Mouse (Mus musculus): Measurements from ENCODE around the gene Stim2. TPM values are rescaled to one million over a fixed set of nuclear protein-coding genes. Genes with fewer than 3 reads are reported as not detected.

The Stim2 gene
- polyA plus RNA-seq, 1 experiment from 2014 or later, result 19.6 TPM

GRCm38 (mm10) chr5:54019546-54019945 is 21.2 kb downstream of the Stim2 start:
- H3K27ac ChIP-seq, result peak overlapping the region; percentile 32; the same call in 1 of the 2 replicates
- no peak overlapping the region for H3K4me2 ChIP-seq

GRCm38 (mm10) chr5:54024610-54025009 is 26.3 kb downstream of the Stim2 start:
- H3K4me2 ChIP-seq, result no peak overlapping the region
- no peak overlapping the region for H3K4me3 ChIP-seq (replicated peaks)
- H3K27me3 ChIP-seq, result no peaks in the 10 kb centered on the region
- WGBS, result 63% methylated on average over 3 of the region's 3 CpGs
- H3K27ac ChIP-seq, result no peak overlapping the region
- no peak overlapping the region for H3K9ac ChIP-seq
- H3K9me3 ChIP-seq (replicated peaks), result no peaks in the 10 kb centered on the region
- H3K4me1 ChIP-seq, result peaks cover 3% of the 10 kb centered on the region
- ATAC-seq (replicated peaks; ENCODE audit: low FRiP score), result no peak
- H3K36me3 ChIP-seq, result no peaks in the 10 kb centered on the region

More at GRCm38 (mm10) chr5:54019546-54019945, 21.2 kb downstream of the Stim2 start:
- WGBS, result 37% methylated on average over 4 of the region's 4 CpGs
- Histone ChIP-seq H3K9me3 (replicated peaks) (no peaks in the 10 kb centered on the region), H3K27me3 (no peaks in the 10 kb centered on the region), H3K4me3 (replicated peaks) (no peak overlapping the region), H3K9ac (no peak overlapping the region), H3K4me1 (peaks cover 10% of the 10 kb centered on the region), H3K36me3 (no peaks in the 10 kb centered on the region)
- ATAC-seq (replicated peaks; ENCODE audit: low FRiP score), result no peak

GRCm38 (mm10) chr5:54025630-54026029 is 27.3 kb downstream of the Stim2 start:
- Histone ChIP-seq H3K27me3 (no peaks in the 10 kb centered on the region), H3K27ac (no peak overlapping the region), H3K4me2 (no peak overlapping the region), H3K9ac (no peak overlapping the region), H3K4me3 (replicated peaks) (no peak overlapping the region), H3K4me1 (no peaks in the 10 kb centered on the region), H3K36me3 (no peaks in the 10 kb centered on the region), H3K9me3 (replicated peaks) (no peaks in the 10 kb centered on the region)
- WGBS, result 99% methylated on average over 2 of the region's 2 CpGs
- no peak for ATAC-seq (replicated peaks; ENCODE audit: low FRiP score)

- Histone ChIP-seq H3K36me3 (no peaks in the 10 kb centered on the region), H3K9ac (no peak overlapping the region), H3K4me1 (peaks cover 10% of the 10 kb centered on the region), H3K27ac (no peak overlapping the region), H3K4me2 (no peak overlapping the region), H3K9me3 (replicated peaks) (no peaks in the 10 kb centered on the region), H3K4me3 (replicated peaks) (no peak overlapping the region), H3K27me3 (no peaks in the 10 kb centered on the region)
- no peak for ATAC-seq (replicated peaks; ENCODE audit: low FRiP score)
- 83% methylated on average over 5 of the region's 5 CpGs for WGBS
These were observed 34.9 kb downstream of the Stim2 start for GRCm38 (mm10) chr5:54033217-54033616.

- H3K9ac ChIP-seq, result no peak overlapping the region
- no peaks in the 10 kb centered on the region for H3K9me3 ChIP-seq (replicated peaks)
- no peak overlapping the region for H3K4me3 ChIP-seq (replicated peaks)
- peaks cover 13% of the 10 kb centered on the region for H3K4me1 ChIP-seq
- H3K36me3 ChIP-seq, result no peaks in the 10 kb centered on the region
- H3K27ac ChIP-seq, result 0 out of 2 replicates have a peak overlapping the region, but pooled peaks have one; percentile 45
- no peak overlapping the region for H3K4me2 ChIP-seq
- no peaks in the 10 kb centered on the region for H3K27me3 ChIP-seq
- WGBS, result 47% methylated on average over 1 of the region's 1 CpGs
- no peak for ATAC-seq (replicated peaks; ENCODE audit: low FRiP score)
These were observed 36.4 kb downstream of the Stim2 start for GRCm38 (mm10) chr5:54034680-54035079.

- H3K9me3 ChIP-seq (replicated peaks), result no peaks in the 10 kb centered on the region
- H3K36me3 ChIP-seq, result no peaks in the 10 kb centered on the region
- H3K4me2 ChIP-seq, result no peak overlapping the region
- peaks cover 27% of the 10 kb centered on the region for H3K4me1 ChIP-seq
- H3K4me3 ChIP-seq (replicated peaks), result no peak overlapping the region
- WGBS, result 54% methylated on average over 4 of the region's 4 CpGs
- no peak overlapping the region for H3K27ac ChIP-seq
- H3K9ac ChIP-seq, result no peak overlapping the region
- no peaks in the 10 kb centered on the region for H3K27me3 ChIP-seq
- ATAC-seq (replicated peaks; ENCODE audit: low FRiP score), result no peak
These were observed 40.3 kb downstream of the Stim2 start for GRCm38 (mm10) chr5:54038615-54039014.

- 76% methylated on average over 8 of the region's 8 CpGs for WGBS
- Histone ChIP-seq H3K4me1 (peaks cover 22% of the 10 kb centered on the region), H3K9me3 (replicated peaks) (no peaks in the 10 kb centered on the region), H3K9ac (no peak overlapping the region), H3K4me2 (no peak overlapping the region), H3K36me3 (no peaks in the 10 kb centered on the region), H3K27ac (no peak overlapping the region), H3K4me3 (replicated peaks) (no peak overlapping the region), H3K27me3 (no peaks in the 10 kb centered on the region)
- ATAC-seq (replicated peaks; ENCODE audit: low FRiP score), result no peak
These were observed 42.2 kb downstream of the Stim2 start for GRCm38 (mm10) chr5:54040527-54040926.

- no peak overlapping the region for H3K4me3 ChIP-seq (replicated peaks)
- no peaks in the 10 kb centered on the region for H3K27me3 ChIP-seq
- no peaks in the 10 kb centered on the region for H3K36me3 ChIP-seq
- no peak overlapping the region for H3K4me2 ChIP-seq
- H3K4me1 ChIP-seq, result peaks cover 24% of the 10 kb centered on the region
- no peak overlapping the region for H3K27ac ChIP-seq
- no peaks in the 10 kb centered on the region for H3K9me3 ChIP-seq (replicated peaks)
- no peak overlapping the region for H3K9ac ChIP-seq
- peak; percentile 78 for ATAC-seq (replicated peaks; ENCODE audit: low FRiP score)
- 65% methylated on average over 7 of the region's 7 CpGs for WGBS
These were observed 43.7 kb downstream of the Stim2 start for GRCm38 (mm10) chr5:54042013-54042412.

GRCm38 (mm10) chr5:54045523-54045922 is 47.2 kb downstream of the Stim2 start:
- Histone ChIP-seq H3K9ac (no peak overlapping the region), H3K4me1 (peaks cover 26% of the 10 kb centered on the region), H3K27ac (no peak overlapping the region), H3K4me3 (replicated peaks) (no peak overlapping the region), H3K4me2 (no peak overlapping the region), H3K36me3 (no peaks in the 10 kb centered on the region), H3K27me3 (no peaks in the 10 kb centered on the region), H3K9me3 (replicated peaks) (no peaks in the 10 kb centered on the region)
- WGBS, result 64% methylated on average over 3 of the region's 3 CpGs
- no peak for ATAC-seq (replicated peaks; ENCODE audit: low FRiP score)

- H3K9me3 ChIP-seq (replicated peaks), result no peaks in the 10 kb centered on the region
- no peak overlapping the region for H3K27ac ChIP-seq
- H3K4me1 ChIP-seq, result peaks cover 28% of the 10 kb centered on the region
- no peak overlapping the region for H3K4me3 ChIP-seq (replicated peaks)
- no peaks in the 10 kb centered on the region for H3K27me3 ChIP-seq
- 48% methylated on average over 1 of the region's 1 CpGs for WGBS
- H3K36me3 ChIP-seq, result no peaks in the 10 kb centered on the region
- H3K9ac ChIP-seq, result no peak overlapping the region
- ATAC-seq (replicated peaks; ENCODE audit: low FRiP score), result no peak
- no peak overlapping the region for H3K4me2 ChIP-seq
These were observed 48.1 kb downstream of the Stim2 start for GRCm38 (mm10) chr5:54046432-54046831.

GRCm38 (mm10) chr5:54049145-54049733 is 50.9 kb downstream of the Stim2 start:
- H3K4me2 ChIP-seq, result no peak overlapping the region
- H3K9me3 ChIP-seq (replicated peaks), result no peaks in the 10 kb centered on the region
- no peak overlapping the region for H3K4me3 ChIP-seq (replicated peaks)
- WGBS, result 37% methylated on average over 4 of the region's 4 CpGs
- H3K9ac ChIP-seq, result no peak overlapping the region
- peaks cover 18% of the 10 kb centered on the region for H3K4me1 ChIP-seq
- no peaks in the 10 kb centered on the region for H3K27me3 ChIP-seq
- H3K36me3 ChIP-seq, result no peaks in the 10 kb centered on the region
- peak overlapping the region; percentile 29; the same call in 1 of the 2 replicates for H3K27ac ChIP-seq
- peak; percentile 71 for ATAC-seq (replicated peaks; ENCODE audit: low FRiP score)

- no peak overlapping the region for H3K27ac ChIP-seq
- ATAC-seq (replicated peaks; ENCODE audit: low FRiP score), result no peak
- 46% methylated on average over 5 of the region's 5 CpGs for WGBS
- H3K27me3 ChIP-seq, result no peaks in the 10 kb centered on the region
- H3K9ac ChIP-seq, result no peak overlapping the region
- peaks cover 2% of the 10 kb centered on the region; the same call in 1 of the 2 replicates for H3K36me3 ChIP-seq
- no peak overlapping the region for H3K4me2 ChIP-seq
- no peak overlapping the region for H3K4me3 ChIP-seq (replicated peaks)
- peaks cover 18% of the 10 kb centered on the region for H3K4me1 ChIP-seq
- H3K9me3 ChIP-seq (replicated peaks), result no peaks in the 10 kb centered on the region
These were observed 51.6 kb downstream of the Stim2 start for GRCm38 (mm10) chr5:54049940-54050339.

GRCm38 (mm10) chr5:54051056-54051455 is 52.8 kb downstream of the Stim2 start:
- Histone ChIP-seq H3K9ac (no peak overlapping the region), H3K4me1 (peaks cover 18% of the 10 kb centered on the region), H3K27me3 (no peaks in the 10 kb centered on the region), H3K9me3 (replicated peaks) (no peaks in the 10 kb centered on the region), H3K4me2 (no peak overlapping the region), H3K27ac (no peak overlapping the region), H3K4me3 (replicated peaks) (no peak overlapping the region), H3K36me3 (peaks cover 10% of the 10 kb centered on the region; the same call in 1 of the 2 replicates)
- ATAC-seq (replicated peaks; ENCODE audit: low FRiP score), result no peak
- 72% methylated on average over 3 of the region's 3 CpGs for WGBS
